Mouse (Mus musculus) CH12F3 (cell line): ENCODE results near the gene Fgfr2.
"Not testable (repeated sequence)": the region's sequence is repeated elsewhere in the genome, so short reads cannot be mapped to it uniquely, and the experiment has no call there.

ENCODE experiments used
- in situ Hi-C: fragments of 300-500 bp; cut with MboI; formaldehyde crosslinking; loops from 2 replicates; pipeline ENCODE4 v1.14.3; 2020; ENCODE audit warnings: low sequenced_read_pairs

Gene Fgfr2

GRCm38 (mm10) chr7:130520812-130521422 is 2602.2 kb downstream of the Fgfr2 start:
- in situ Hi-C loops = no loop called here

DNA sequence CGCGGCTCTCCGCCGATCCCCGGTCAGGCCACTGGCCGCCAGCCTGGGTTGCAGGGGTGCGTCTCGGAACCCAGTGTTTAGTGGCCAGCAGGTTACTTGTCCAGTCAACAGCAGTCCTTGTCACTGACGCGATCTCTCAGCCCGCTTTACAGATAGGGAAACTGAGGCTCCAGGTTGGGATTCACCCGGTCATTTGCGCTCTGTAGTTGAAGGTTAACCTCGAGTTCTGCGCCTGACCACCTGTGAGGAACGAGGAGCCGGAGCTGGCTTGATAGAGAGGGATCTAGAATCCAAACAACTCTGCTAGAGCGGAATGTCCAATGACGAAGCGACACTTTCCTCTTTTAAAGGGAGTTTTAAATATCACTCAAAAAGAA is 2603.1 kb downstream of the Fgfr2 start, which contains the start of gene Ate1:
Gene Ate1 (minus strand): TSS at position 321 of the 377 bp plus-strand sequence.
- in situ Hi-C loops = no loop called here

GRCm38 (mm10) chr7:130519096-130520048 is 2603.8 kb downstream of the Fgfr2 start:
- in situ Hi-C loops = no loop called here

DNA sequence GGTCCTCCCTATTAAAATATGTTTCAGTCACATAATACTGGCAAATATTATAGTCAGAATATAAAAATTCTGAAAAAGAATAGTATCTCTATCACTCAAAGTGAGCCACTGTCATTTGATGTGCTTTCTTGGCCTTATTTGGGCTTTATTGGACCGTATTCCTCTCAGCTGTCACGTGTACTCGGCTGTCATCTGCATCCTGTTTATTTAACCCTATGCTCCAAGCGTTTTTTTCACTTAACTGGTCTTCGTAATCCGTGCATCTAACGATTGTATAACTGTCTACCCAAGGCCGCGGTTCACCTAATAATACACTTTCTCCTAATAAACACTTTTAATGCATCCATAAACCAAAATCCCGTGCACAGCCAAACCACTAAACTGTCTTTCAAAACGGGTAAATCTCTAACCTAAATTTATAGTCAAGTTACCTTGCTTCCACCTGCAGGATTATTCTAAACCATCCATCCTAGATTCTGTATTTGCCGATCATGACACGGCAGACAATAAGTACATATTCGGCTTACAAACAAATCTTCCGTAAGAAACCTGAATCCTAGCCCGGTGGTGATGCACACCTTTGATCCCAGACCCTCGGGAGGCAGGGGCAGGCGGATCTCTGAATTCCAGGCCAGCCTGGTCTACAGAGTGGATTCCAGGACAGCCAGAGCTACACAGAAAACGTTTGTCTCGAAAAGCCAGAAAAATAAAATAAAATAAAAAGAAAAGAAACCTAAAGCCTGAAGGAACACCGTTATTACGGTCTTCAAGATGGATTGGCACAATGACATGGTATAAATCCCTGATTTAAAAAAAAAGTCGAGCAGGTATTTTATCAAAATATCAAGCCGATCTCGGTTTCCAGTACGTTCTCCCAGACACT is 2604.7 kb downstream of the Fgfr2 start:
- in situ Hi-C loops = no loop called here

GRCm38 (mm10) chr7:130510243-130510642 is 2612.9 kb downstream of the Fgfr2 start:
- in situ Hi-C loops = no loop called here

DNA sequence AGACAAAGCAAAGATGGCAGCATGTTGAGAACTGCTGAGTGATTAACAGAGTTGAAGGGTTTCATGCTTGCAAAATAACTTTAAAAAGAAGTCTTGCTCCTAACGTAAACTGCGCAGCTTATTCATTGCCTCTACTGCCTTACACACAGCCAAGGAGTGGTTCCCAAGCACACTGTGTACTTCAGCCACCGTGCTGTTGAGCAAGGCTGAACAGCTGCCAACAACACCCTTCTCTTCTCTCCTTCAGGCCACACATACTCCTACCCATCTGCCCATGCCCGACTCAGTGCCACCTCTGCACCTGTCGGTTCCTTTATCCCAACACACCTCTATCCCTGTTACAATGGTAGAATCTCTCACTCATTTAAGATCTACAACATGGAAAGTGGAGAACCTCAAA is 2620.1 kb downstream of the Fgfr2 start:
- in situ Hi-C loops = no loop called here

DNA sequence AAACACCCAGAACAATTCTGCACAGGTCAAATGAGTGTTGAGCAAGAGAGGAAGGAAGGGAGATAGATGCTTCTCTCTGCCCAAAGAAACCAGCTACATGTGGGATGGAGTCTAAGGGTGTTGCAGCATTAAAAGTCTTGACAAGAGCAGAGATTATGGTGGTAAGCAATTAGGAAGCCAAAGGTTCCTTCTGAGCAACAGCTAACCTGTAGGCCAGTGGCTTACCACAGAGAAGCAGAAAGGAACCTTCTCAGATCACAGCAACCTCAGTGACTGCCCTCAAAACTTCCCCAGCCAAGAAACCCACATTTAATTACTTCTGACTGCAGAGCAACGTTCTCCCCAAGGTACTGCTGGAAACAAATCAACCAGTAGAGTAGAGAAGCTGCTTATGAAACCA is 2621.7 kb downstream of the Fgfr2 start:
- in situ Hi-C loops = no loop called here

- in situ Hi-C loops = no loop called here
These were observed 2629.8 kb downstream of the Fgfr2 start for GRCm38 (mm10) chr7:130493346-130493745.

DNA sequence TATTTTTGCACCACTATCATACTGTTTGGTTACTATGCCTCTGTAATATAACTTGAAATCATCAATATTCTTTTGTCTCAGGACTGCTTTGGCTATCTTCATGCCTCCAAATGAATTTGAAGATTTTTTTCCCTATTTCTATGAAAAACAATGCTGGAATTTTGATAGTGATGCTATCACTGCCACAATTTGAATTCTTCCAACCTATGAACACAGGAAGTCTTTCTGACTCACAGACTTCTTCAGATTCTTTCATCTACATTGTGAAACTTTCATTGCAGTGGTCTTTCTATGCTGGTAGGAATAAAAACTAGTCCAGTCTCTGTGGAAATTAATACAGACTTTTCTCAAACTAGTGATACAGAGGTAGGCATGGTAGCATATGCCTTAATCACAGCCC is 2631.1 kb downstream of the Fgfr2 start:
- in situ Hi-C loops = no loop called here

DNA sequence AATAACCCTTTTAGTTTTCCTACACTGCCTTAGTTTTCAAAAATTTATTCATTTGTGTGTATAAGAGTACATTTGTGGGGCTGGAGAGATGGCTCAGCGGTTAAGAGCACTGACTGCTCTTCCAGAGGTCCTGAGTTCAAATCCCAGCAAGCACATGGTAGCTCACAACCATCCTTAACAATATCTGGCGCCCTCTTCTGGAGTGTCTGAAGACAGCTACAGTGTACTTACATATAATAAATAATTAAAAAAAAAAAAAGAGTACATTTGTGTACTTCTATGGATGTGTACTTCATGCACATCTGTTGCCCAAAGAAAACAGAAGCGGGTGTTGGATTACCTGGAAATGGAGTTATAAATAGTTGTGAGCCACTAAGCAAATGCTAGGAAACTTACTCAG is 2644.1 kb downstream of the Fgfr2 start:
- in situ Hi-C loops = not testable (repeated sequence)

- in situ Hi-C loops = no loop called here
These were observed 2647.2 kb downstream of the Fgfr2 start for GRCm38 (mm10) chr7:130475970-130476369.

DNA sequence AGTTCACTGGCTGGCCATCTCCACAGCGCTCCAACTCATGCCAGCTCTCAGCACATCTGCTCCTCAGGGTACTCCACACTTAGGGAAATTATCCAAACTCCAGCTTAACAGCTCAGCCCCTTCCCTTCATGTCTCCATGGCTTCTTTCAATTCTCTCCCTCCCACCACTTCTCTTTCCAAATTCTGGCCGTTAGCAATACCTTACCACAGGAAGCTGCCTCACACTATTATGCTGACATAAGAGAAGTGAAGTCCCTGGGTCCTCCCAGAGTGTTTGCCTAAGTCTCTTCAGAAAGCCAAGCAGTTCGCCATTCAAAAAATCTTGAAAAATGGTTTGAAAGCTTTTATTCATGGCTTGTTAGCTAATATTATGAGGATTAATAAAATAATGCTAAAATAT is 2649.3 kb downstream of the Fgfr2 start:
- in situ Hi-C loops = no loop called here

DNA sequence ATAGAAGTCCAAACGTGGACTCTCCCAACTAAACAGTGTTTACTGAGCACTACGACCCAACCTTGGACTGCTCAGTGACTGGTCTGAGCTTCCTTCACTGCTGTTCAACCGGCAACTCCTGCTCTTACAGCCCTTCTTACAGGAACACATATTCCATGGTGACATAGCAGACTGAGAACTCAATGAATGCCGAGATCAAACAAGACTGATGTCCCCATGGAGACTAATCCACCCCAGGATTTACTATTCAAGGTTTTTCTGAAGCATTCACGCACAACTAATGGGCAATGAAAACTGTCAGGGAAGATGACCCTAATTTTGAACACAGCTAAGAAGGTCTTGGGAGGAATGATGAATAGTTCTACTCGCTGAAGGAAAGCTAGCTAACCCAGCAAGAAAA is 2650.5 kb downstream of the Fgfr2 start:
- in situ Hi-C loops = no loop called here

DNA sequence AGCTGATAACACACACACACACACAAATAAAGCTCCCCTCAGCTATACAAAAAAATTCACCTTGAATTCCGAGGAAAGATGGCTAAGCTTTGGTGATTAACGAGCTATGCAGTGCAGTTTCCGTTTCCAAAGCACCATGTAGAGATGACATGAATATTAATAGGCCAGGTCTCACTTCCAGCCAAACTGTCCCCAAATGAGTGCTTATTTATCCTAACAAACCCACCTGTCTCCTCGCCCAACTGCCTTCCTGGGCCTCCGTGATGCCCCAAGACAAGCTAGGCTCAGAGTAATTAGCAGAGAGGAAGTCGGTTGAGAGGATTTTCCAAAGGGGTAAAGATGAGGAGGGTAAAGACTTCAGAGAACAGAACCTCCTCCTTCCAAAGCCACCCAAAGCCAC is 2652.1 kb downstream of the Fgfr2 start:
- in situ Hi-C loops = no loop called here

DNA sequence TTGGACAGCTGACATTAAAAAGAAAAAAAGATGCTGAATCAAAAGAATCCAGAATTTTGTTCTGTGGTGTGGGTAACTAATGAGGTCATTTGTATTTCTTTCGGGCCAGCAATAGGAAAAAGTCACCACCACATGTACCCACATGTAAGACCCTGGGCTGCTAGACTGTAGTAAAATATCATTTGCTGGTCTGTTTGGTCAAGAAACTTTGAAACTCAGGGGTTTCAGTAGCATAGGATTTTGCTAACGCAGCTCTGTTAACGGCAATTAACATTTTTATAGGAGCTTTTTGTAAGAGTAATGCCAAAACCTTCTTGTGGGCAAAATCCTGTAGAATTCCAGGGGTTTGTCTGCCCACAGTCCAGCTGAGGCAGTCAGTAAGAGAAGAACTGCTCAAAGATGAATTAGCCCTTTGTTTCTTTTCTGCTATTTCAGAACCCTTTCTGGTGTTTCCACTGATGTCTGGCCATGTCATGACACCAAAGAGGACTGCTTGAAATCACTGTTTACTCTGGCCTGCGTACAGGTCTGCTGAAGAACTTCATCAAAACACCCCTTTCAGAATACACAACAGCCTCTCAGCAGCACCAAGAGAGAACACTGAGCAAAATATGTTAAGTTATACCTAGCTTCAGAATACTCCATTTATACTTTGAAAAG is 2667.4 kb downstream of the Fgfr2 start:
- in situ Hi-C loops = no loop called here

DNA sequence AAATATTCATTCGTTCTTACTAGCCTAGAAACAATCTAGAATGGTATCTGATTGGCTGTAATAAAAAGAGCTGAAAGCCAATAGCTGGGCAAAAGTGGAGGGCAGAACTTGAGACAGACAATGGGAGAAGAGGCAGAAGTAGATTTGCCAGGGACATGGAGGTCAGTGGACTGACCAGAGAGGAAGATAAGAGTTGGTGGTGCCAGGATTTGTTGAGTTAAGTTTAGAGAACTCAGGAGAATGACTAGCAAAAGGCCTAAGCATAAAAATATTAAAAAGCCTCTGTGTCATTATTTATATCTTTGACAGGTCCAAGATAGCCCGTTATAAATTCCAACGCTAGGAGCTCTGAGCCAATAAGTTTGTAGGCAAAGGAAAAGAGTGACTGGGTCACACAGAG is 2668.9 kb downstream of the Fgfr2 start:
- in situ Hi-C loops = no loop called here

GRCm38 (mm10) chr7:130435776-130436175 is 2687.4 kb downstream of the Fgfr2 start:
- in situ Hi-C loops = no loop called here

DNA sequence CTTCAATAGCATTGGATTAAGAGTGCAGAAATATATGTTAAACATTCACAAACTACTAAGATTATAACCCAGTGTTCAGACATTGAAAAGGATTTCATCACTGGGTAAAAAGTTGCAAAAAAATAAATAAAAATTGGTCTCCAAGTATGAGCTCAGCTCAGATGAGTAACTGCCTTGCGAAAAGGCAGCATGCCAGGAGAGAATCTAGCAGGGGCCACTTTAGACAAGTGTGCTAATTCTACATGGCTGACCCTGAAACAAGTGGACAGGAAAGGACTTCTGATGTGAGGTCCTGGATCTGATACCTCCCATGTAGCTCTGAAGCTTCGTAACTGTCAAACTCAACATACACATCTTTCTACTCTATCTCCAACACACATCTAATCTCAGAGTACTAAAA is 2691.0 kb downstream of the Fgfr2 start:
- in situ Hi-C loops = no loop called here

GRCm38 (mm10) chr7:130426586-130426985 is 2696.6 kb downstream of the Fgfr2 start:
- in situ Hi-C loops = no loop called here

DNA sequence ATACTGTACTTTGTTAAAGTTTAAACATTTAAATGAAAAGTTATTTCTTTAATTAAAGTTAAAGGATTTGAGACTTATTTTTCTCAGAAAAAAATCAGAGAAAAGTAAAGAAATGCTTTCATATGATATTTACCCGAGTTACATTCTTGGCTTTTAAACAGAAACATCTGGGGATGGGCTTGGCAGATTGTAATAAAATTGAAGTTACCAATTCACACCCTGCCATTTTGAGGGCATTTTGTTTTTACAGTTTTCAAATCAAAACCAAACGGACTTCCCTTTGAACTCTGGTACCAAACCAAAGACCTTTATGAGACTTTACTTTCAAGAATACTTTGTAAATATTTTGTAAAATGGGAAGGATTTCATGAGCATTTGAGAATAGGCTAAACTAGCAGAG is 2697.2 kb downstream of the Fgfr2 start:
- in situ Hi-C loops = no loop called here

DNA sequence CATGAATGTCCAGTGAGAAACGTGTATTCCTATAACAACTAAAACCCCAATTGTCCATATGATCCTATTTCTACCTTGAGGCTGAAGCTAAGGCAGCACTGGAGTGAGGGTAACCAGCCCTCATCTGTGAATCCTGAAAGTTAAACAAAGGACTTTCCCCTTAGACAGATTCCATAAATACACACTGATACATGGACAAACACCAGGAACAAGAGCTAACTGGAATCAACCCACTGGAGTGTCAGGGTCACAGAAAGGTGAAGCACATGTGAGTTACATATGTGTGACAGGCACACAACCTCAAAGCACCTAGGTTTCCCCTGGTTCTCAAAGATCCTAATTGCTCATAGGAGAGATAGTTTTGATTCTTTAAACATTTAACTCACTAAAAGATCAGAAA is 2703.2 kb downstream of the Fgfr2 start:
- in situ Hi-C loops = no loop called here
